Mouse (Mus musculus): Measurements from ENCODE around the gene Sema6c.

GRCm38 (mm10) chr3:95112760-95113159 lies 47.5 kb upstream of the Sema6c start:
- TF ChIP-seq CTCF (IDR thresholded peaks at IDR 0.05; ENCODE audit: control insufficient read depth, insufficient read depth, insufficient replicate concordance, low read depth, low read length) (no peak), POLR2A (IDR thresholded peaks at IDR 0.05; ENCODE audit: control insufficient read depth, low read depth, low read length) (no peak)

Data from testis, adult 2 months (tissue).